Mouse (Mus musculus): Measurements from ENCODE around the gene Vps37b. TPM values are rescaled to one million over a fixed set of nuclear protein-coding genes. Genes with fewer than 3 reads are reported as not detected.

Vps37b gene
- polyA plus RNA-seq, 1 experiment from 2014 or later: 54.0 TPM

GRCm38 (mm10) chr5:124003375-124003774 is 28.7 kb downstream of the Vps37b start:
- Histone ChIP-seq H3K4me3 (no peak overlapping the region), H3K4me1 (peaks cover 42% of the 10 kb centered on the region), H3K27ac (peak overlapping the region; percentile 48; the same call in 1 of the 2 replicates), H3K36me3 (peaks cover 53% of the 10 kb centered on the region), H3K27me3 (ENCODE audit: insufficient read depth, poor library complexity, severe bottlenecking) (peaks cover 4% of the 10 kb centered on the region; the same call in 1 of the 2 replicates), H3K9me3 (no peaks in the 10 kb centered on the region)
- DNase-seq (ENCODE audit: low spot score): no peak
- 70% methylated on average over 4 of the region's 4 CpGs for WGBS

GRCm38 (mm10) chr5:124002876-124003275 is 29.2 kb downstream of the Vps37b start:
- no peak overlapping the region for H3K4me3 ChIP-seq
- 86% methylated on average over 2 of the region's 2 CpGs for WGBS
- H3K4me1 ChIP-seq: peaks cover 46% of the 10 kb centered on the region
- H3K27ac ChIP-seq: peak overlapping the region; percentile 48; the same call in 1 of the 2 replicates
- H3K9me3 ChIP-seq: no peaks in the 10 kb centered on the region
- H3K36me3 ChIP-seq: peaks cover 48% of the 10 kb centered on the region
- H3K27me3 ChIP-seq (ENCODE audit: insufficient read depth, poor library complexity, severe bottlenecking): peaks cover 4% of the 10 kb centered on the region; the same call in 1 of the 2 replicates
- no peak for DNase-seq (ENCODE audit: low spot score)

- Histone ChIP-seq H3K36me3 (peaks cover 32% of the 10 kb centered on the region), H3K9me3 (no peaks in the 10 kb centered on the region), H3K27me3 (ENCODE audit: insufficient read depth, poor library complexity, severe bottlenecking) (peaks cover 10% of the 10 kb centered on the region; the same call in 1 of the 2 replicates), H3K27ac (peak overlapping the region; percentile 53), H3K4me3 (no peak overlapping the region), H3K4me1 (peaks cover 61% of the 10 kb centered on the region)
- WGBS: 60% methylated on average over 9 of the region's 9 CpGs
- DNase-seq (ENCODE audit: low spot score): no peak
Observed at GRCm38 (mm10) chr5:124001274-124001673, 30.8 kb downstream of the Vps37b start.

DNA sequence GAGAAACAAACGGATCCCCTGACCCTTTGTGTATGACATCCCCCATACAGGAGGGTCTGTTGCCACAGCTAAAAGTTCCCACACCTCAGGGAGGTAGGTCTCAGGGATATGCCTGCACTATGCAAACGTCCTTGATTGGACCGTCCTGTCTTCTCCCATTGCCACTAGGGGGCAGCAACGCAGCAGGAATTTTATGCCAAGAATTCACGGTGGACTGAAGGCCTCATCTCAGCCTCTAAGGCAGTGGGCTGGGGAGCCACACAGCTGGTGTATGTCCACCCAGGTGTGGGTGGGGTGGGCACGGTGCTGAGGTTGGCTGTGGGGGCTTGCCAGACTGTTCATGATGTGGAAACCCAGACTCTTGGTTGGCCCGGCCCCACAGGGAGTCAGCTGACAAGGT is 31.2 kb downstream of the Vps37b start:
- peak overlapping the region; percentile 53 for H3K27ac ChIP-seq
- H3K36me3 ChIP-seq: peaks cover 27% of the 10 kb centered on the region
- peaks cover 65% of the 10 kb centered on the region for H3K4me1 ChIP-seq
- peak; percentile 93 for DNase-seq (ENCODE audit: low spot score)
- no peaks in the 10 kb centered on the region for H3K9me3 ChIP-seq
- H3K4me3 ChIP-seq: no peak overlapping the region
- WGBS: 15% methylated on average over 7 of the region's 7 CpGs
- H3K27me3 ChIP-seq (ENCODE audit: insufficient read depth, poor library complexity, severe bottlenecking): peaks cover 10% of the 10 kb centered on the region; the same call in 1 of the 2 replicates

GRCm38 (mm10) chr5:123998370-123998769 is 33.7 kb downstream of the Vps37b start:
- Histone ChIP-seq H3K27ac (no peak overlapping the region), H3K4me1 (peaks cover 72% of the 10 kb centered on the region), H3K4me3 (no peak overlapping the region), H3K9me3 (no peaks in the 10 kb centered on the region), H3K27me3 (ENCODE audit: insufficient read depth, poor library complexity, severe bottlenecking) (peaks cover 10% of the 10 kb centered on the region; the same call in 1 of the 2 replicates), H3K36me3 (peaks cover 3% of the 10 kb centered on the region)
- 46% methylated on average over 10 of the region's 10 CpGs for WGBS
- peak; percentile 82 for DNase-seq (ENCODE audit: low spot score)

DNA sequence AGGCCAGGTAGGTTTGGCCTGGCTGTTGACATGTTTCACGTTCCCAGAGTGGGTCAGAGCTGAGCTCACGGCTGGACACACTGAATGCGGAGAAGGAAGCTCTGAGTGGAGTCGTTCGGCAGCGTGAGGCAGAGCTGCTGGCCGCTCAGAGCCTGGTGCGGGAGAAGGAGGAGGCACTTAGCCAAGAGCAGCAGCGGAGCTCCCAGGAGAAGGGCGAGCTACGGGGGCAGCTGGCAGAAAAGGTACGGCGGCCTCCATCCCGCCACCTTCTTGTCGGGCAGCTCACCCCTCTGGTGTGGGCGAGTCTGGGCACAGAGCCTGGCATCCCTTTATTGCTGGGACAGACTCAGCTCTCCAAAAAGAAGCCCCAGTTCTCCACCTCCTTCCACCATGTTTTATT is 34.3 kb downstream of the Vps37b start:
- 82% methylated on average over 16 of the region's 16 CpGs for WGBS
- no peaks in the 10 kb centered on the region for H3K9me3 ChIP-seq
- peaks cover 68% of the 10 kb centered on the region for H3K4me1 ChIP-seq
- 0 out of 2 replicates have a peak overlapping the region, but pooled peaks have one; percentile 52 for H3K27ac ChIP-seq
- no peaks in the 10 kb centered on the region; the same call in 1 of the 2 replicates for H3K36me3 ChIP-seq
- no peak for DNase-seq (ENCODE audit: low spot score)
- no peak overlapping the region for H3K4me3 ChIP-seq
- peaks cover 10% of the 10 kb centered on the region; the same call in 1 of the 2 replicates for H3K27me3 ChIP-seq (ENCODE audit: insufficient read depth, poor library complexity, severe bottlenecking)

- Histone ChIP-seq H3K4me3 (no peak overlapping the region), H3K4me1 (peaks cover 68% of the 10 kb centered on the region), H3K27me3 (ENCODE audit: insufficient read depth, poor library complexity, severe bottlenecking) (peaks cover 10% of the 10 kb centered on the region; the same call in 1 of the 2 replicates), H3K36me3 (no peaks in the 10 kb centered on the region; the same call in 1 of the 2 replicates), H3K27ac (peak overlapping the region; percentile 52), H3K9me3 (no peaks in the 10 kb centered on the region)
- DNase-seq (ENCODE audit: low spot score): no peak
- WGBS: 86% methylated on average over 24 of the region's 24 CpGs
Observed at GRCm38 (mm10) chr5:123997211-123997751, 34.8 kb downstream of the Vps37b start.

DNA sequence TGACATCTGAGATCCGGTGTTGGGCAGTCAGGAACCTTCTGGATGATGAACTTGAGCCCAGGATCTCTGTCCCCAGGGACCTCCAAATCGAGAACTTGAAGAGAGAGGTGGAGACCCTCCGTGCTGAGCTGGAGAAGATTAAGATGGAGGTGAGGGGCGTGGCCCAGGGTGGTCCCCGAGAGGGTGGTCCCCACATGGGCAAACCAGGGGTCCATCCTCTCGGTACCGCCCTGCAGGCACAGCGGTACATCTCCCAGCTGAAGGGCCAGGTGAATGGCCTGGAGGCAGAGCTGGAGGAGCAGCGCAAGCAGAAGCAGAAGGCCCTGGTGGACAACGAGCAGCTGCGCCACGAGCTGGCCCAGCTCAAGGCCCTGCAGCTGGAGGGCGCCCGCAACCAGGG is 35.4 kb downstream of the Vps37b start:
- 88% methylated on average over 14 of the region's 14 CpGs for WGBS
- no peak for DNase-seq (ENCODE audit: low spot score)

GRCm38 (mm10) chr5:123996194-123996593 is 35.9 kb downstream of the Vps37b start:
- WGBS: 84% methylated on average over 10 of the region's 10 CpGs
- peaks cover 10% of the 10 kb centered on the region; the same call in 1 of the 2 replicates for H3K27me3 ChIP-seq (ENCODE audit: insufficient read depth, poor library complexity, severe bottlenecking)
- H3K4me3 ChIP-seq: no peak overlapping the region
- 0 out of 2 replicates have a peak overlapping the region, but pooled peaks have one; percentile 17 for H3K27ac ChIP-seq
- no peaks in the 10 kb centered on the region for H3K9me3 ChIP-seq
- peaks cover 70% of the 10 kb centered on the region for H3K4me1 ChIP-seq
- H3K36me3 ChIP-seq: peaks cover 2% of the 10 kb centered on the region; the same call in 1 of the 2 replicates
- no peak for DNase-seq (ENCODE audit: low spot score)

More for the DNA sequence above, 35.4 kb downstream of the Vps37b start:
- Histone ChIP-seq H3K27me3 (ENCODE audit: insufficient read depth, poor library complexity, severe bottlenecking) (peaks cover 10% of the 10 kb centered on the region; the same call in 1 of the 2 replicates), H3K9me3 (no peaks in the 10 kb centered on the region), H3K4me1 (peaks cover 70% of the 10 kb centered on the region), H3K4me3 (no peak overlapping the region), H3K27ac (peak overlapping the region; percentile 52), H3K36me3 (no peaks in the 10 kb centered on the region; the same call in 1 of the 2 replicates)

GRCm38 (mm10) chr5:123995388-123995787 is 36.7 kb downstream of the Vps37b start:
- no peak overlapping the region for H3K4me3 ChIP-seq
- 76% methylated on average over 6 of the region's 6 CpGs for WGBS
- peaks cover 10% of the 10 kb centered on the region; the same call in 1 of the 2 replicates for H3K27me3 ChIP-seq (ENCODE audit: insufficient read depth, poor library complexity, severe bottlenecking)
- H3K36me3 ChIP-seq: peaks cover 4% of the 10 kb centered on the region; the same call in 1 of the 2 replicates
- H3K27ac ChIP-seq: no peak overlapping the region
- H3K4me1 ChIP-seq: peaks cover 71% of the 10 kb centered on the region
- no peak for DNase-seq (ENCODE audit: low spot score)
- H3K9me3 ChIP-seq: no peaks in the 10 kb centered on the region

- Histone ChIP-seq H3K36me3 (peaks cover 4% of the 10 kb centered on the region; the same call in 1 of the 2 replicates), H3K4me1 (peaks cover 73% of the 10 kb centered on the region), H3K4me3 (no peak overlapping the region), H3K27ac (no peak overlapping the region; the same call in 1 of the 2 replicates), H3K9me3 (no peaks in the 10 kb centered on the region), H3K27me3 (ENCODE audit: insufficient read depth, poor library complexity, severe bottlenecking) (peaks cover 7% of the 10 kb centered on the region; the same call in 1 of the 2 replicates)
- no peak for DNase-seq (ENCODE audit: low spot score)
- WGBS: 92% methylated on average over 7 of the region's 7 CpGs
Observed at GRCm38 (mm10) chr5:123994468-123994867, 37.6 kb downstream of the Vps37b start.

DNA sequence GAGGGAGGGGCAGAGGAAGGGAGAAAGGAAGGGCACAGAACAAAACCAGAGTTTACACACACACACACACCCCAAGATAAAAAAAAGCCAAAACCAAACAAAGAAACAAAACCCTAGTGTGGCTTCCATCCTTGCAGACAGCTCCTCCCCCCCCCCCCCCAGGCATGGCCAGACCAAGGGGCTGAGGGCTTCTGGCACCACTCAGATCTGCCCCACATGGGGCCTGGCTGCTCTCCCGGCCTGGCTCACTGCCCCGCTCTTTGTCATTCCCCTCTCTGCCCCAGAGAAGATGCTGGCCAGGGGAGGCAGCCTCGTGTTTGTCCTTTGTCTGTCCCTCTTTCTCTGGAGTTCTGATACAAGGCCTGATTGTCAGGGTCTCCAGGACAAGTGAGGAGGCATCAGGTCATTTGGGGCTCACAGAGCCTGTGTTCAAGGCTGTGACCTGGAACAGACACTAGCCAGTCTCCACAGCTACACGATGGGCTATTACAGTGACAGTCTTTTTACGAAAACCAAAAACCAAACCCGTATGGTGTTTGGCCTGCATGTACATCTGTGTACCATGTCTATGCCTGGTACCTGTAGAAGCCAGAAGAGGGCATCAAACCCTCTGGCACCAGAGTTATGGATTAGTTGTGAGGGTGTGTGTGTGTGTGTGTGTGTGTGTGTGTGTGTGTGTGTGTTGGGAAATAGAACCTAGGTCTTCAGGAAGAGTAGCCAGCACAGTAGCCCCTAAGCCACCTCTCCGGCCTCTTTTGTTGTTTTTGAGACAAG is 38.6 kb downstream of the Vps37b start:
- H3K4me1 ChIP-seq: peaks cover 69% of the 10 kb centered on the region
- DNase-seq (ENCODE audit: low spot score): no peak
- 60% methylated on average over 7 of the region's 7 CpGs for WGBS
- no peak overlapping the region for H3K27ac ChIP-seq
- H3K27me3 ChIP-seq (ENCODE audit: insufficient read depth, poor library complexity, severe bottlenecking): peaks cover 6% of the 10 kb centered on the region; the same call in 1 of the 2 replicates
- H3K4me3 ChIP-seq: no peak overlapping the region
- H3K36me3 ChIP-seq: peaks cover 4% of the 10 kb centered on the region; the same call in 1 of the 2 replicates
- no peaks in the 10 kb centered on the region for H3K9me3 ChIP-seq

All from heart, embryonic 10.5 days (tissue).